Mouse (Mus musculus) monocyte, adult 5-6 weeks (primary cell): Measurements from ENCODE around the gene Folh1. TPM values are rescaled to one million over a fixed set of nuclear protein-coding genes. Genes with fewer than 3 reads are reported as not detected.
"Not testable (repeated sequence)": the region's sequence is repeated elsewhere in the genome, so short reads cannot be mapped to it uniquely, and the experiment has no call there.

Experiments
- ATAC-seq: fragments of 153-309, 156-312 bp; replicated peaks from 2 replicates; pipeline ENCODE4 v1.8.0; 2017; ENCODE audit warnings: mild to moderate bottlenecking; ENCODE audit not compliant: low TSS enrichment, insufficient number of reproducible peaks, severe bottlenecking, poor library complexity, low FRiP score
- total RNA-seq: library from RNA; stranded (forward); fragments of 200-1000, 200-491, 200-594 nt; gene quantifications from 3 replicates; pipeline ENCODE4 v1.2.3, GENCODE M21; 2017

Folh1 gene
- total RNA-seq: 1.0 TPM in 1 of 3 replicates, not detected in the others

DNA sequence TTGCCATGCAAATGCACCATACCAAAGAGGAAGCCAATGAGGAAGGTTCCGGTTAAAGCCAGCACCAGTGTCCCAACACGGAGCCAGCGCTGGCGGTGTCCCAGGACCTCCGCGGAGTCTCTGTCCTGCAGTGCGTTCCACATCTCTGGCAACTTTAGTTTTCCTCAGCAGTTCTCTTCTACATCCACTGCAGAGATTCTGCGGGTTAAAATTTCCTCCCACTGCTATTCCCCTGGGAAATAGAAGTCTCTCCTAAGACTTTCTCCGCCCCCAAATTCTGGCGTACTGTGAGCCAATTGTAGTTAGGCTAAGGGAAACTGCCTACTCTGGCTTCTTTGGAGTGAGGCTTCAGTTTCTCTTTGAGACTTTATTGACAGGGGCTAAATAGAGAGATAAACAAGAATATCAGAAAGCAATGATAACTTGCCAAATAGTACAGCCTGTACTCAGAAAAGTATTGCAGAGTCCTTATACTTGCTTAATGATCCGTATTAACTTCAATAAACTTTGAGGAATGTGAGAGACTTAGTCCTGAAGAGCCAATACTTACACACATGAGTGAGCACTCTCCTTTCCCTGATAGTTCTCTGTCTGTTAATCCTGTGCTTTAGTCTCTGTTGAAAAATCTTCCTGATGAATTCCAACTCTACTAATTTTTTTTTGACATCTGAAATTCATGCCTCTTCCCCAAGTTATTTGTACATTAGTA is at the start of gene Folh1:
Gene Folh1 (minus strand): TSS at position 327 of the 709 bp plus-strand sequence.
- ATAC-seq: no peak

GRCm38 (mm10) chr7:86816466-86816865 is 40.7 kb upstream of the Folh1 start:
- no peak for ATAC-seq

- ATAC-seq: not testable (repeated sequence)
Observed at GRCm38 (mm10) chr7:86815716-86816115, 40.0 kb upstream of the Folh1 start.

DNA sequence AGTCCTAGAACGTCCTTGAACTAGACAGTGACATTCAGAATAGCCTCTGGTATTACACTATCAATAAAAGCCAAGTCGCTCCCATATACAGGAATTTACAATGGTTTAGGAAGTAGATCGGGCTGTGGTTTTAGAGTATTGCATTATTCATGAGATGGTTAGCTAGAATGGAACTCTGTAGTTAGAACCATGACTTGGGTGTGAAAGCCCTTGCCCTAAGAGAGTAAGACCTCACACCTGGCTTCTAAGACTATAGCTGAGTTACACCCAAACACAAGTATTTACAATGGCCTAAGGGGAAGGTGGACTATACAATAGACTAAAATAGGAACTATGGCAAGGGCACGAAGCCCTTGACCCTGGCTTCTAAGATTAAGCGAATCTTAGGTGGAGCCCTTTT is 39.5 kb upstream of the Folh1 start:
- ATAC-seq: not testable (repeated sequence)

DNA sequence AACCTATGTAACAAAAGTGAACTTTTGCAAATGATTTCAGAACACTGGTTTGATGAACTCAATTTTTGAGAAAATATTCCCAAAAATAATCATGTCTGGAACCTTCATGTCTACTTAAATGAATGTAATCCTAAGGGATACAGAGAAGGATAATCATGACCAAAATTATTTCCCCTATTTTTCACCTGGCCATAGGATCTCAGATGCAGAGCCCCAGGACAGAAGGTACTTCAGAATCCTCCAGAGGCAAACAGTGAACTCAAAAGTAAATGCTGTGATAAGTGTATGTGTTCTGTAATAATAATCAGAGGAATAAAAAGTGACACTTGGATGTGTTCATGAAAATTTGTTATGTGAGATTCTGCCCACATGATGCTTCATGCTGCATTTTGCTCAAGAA is 19.0 kb upstream of the Folh1 start, which contains the start of gene Vmn2r77:
Gene Vmn2r77 (plus strand): TSS at position 301 of the 400 bp plus-strand sequence.
- ATAC-seq: no peak

- ATAC-seq: no peak
Observed at GRCm38 (mm10) chr7:86771621-86772020, 4.1 kb downstream of the Folh1 start.

GRCm38 (mm10) chr7:86764628-86765027 is 11.1 kb downstream of the Folh1 start:
- no peak for ATAC-seq

- ATAC-seq: no peak
Observed at GRCm38 (mm10) chr7:86760751-86761150, 15.0 kb downstream of the Folh1 start.

- ATAC-seq: no peak
Observed at GRCm38 (mm10) chr7:86725013-86725412, 50.7 kb downstream of the Folh1 start.

DNA sequence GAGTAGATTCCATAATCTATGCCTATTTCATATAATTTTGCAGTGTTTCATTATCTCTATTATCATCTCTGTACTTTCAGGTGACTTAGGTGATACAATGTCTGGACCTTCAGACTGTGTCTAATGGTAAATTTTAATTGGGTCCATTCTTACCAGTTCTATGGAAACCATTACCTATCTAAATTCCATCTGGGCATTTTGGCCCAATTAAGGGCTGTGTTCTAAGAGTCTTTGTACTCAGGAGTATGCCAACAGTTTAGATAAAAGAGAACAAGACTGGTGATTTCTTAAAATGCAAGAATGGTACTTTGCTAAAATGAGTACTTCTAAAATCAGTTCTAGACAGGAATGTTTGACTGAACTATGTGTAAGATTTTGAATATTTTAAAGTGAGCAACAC is 87.7 kb downstream of the Folh1 start, which contains the start of gene Olfr292:
Gene Olfr292 (plus strand): TSS at position 301 of the 400 bp plus-strand sequence.
- ATAC-seq: no peak

Other genes with a start within 250 kb of the Folh1 start
- not detected in 3 replicates for gene Olfr295, start 192.1 kb downstream of the Folh1 start, total RNA-seq
- not detected in 3 replicates for gene Olfr294, start 159.3 kb downstream of the Folh1 start, total RNA-seq
- gene Olfr293, start 126.9 kb downstream of the Folh1 start, total RNA-seq: not detected in 3 replicates
- gene Olfr292, start 87.6 kb downstream of the Folh1 start, total RNA-seq: not detected in 3 replicates
- gene Vmn2r77, start 19.1 kb upstream of the Folh1 start, total RNA-seq: 0.43 TPM in 1 of 3 replicates, not detected in the others
- gene Vmn2r78, start 139.2 kb upstream of the Folh1 start, total RNA-seq: not detected in 3 replicates
- gene Vmn2r79, start 220.2 kb upstream of the Folh1 start, total RNA-seq: not detected in 3 replicates